Mouse (Mus musculus) forelimb bud, embryonic 11.5 days (tissue): ENCODE results near the gene Hic1.
A peak's percentile ranks its signal among the peaks of the same experiment; 100 is the strongest.
"Not testable (repeated sequence)": the region's sequence is repeated elsewhere in the genome, so short reads cannot be mapped to it uniquely, and the experiment has no call there.

Experiments
- DNase-seq: peaks from one replicate; pipeline ENCODE4 v3.0.0-alpha.2; 2012; ENCODE audit warnings: low read depth, low spot score

The Hic1 gene

DNA sequence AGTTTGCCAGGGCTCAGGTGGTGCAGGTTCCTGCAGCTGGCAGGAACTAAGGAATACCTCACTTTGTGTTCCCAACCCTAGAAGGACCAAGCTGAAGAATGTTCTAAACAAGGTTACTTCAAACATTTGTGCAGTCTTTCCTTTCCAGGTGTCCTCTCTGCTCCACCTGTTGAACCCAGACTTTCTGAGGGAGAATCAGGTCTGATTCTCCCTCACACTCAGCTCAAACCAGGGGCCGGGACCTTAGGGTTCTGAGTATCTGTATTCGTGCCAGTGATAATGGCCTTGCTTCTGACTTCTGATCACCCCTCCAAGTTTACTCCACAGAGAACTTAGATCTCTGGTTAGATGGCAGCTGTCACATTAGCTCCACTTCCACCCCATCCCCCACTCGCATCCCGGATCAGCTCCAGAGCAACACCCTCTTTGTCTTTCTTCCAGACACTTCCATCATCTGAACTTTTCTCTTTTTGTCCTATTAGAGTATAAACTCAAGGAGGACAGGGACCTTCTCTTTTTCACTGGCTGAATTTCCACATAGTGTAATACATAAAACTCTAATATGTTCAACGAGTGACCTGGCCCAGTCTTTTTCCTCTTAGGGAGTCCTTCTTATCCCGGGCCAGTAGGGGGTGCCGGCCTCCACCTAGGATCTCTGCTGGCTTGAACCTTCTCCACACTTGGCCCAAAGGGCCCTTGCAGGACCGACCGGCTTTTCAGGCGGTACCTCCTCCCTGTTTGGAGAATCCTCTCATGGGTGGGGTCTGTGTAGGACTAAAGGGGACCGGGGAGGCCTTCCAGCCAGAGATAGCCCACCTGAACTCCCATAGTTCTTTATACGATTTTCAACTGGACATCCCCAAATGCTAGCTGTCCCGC lies 23.3 kb upstream of the Hic1 start:
- peak; percentile 74 for DNase-seq

DNA sequence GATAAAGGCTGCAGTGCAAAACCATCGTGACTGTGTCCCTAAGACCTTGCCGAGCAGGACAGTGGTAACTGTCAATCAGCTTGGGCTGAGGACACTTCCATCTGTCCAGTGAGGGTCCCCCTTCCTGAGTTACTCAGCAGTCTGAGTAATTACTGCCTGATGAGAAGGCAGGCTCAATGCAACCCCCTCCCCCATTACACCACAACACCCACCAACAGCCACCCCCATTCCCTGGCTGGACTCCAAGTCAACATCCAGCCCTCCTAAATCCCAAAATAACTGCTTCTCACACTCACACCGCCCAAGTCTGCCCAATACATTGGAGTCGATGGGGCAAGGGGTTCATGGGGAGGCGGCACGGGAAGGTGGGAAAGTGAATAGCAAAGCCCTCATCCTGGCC lies 22.5 kb upstream of the Hic1 start:
- DNase-seq: no peak

DNA sequence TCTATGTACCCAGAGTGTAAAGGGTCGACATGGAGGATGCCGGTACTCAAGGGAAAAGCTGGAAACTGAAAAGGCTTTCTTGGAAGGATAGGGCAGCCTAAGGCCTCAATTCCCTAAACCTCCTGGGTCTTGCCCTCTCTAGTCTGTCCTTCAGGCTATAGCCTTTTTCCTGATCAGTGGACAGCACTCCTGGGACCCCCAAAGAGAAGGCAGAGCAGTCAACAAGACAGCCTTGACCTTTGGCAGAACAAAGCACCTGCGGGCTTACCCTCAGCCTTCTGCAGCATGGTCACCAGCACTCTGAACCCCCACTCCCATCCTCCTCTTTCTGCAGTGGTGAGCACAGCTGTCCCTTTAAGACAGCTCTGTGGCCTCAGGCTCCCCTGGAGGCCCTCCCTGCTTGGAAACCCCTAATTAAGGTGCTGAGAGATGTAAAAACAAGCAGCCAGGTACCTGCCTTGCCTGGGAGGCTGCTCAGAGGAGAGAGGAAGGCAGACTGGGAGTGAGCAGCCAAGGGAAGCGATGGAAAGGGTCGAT lies 21.7 kb upstream of the Hic1 start, which contains the start of gene Dph1:
Gene Dph1 (minus strand): TSS at position 337 of the 537 bp plus-strand sequence.
- no peak for DNase-seq

DNA sequence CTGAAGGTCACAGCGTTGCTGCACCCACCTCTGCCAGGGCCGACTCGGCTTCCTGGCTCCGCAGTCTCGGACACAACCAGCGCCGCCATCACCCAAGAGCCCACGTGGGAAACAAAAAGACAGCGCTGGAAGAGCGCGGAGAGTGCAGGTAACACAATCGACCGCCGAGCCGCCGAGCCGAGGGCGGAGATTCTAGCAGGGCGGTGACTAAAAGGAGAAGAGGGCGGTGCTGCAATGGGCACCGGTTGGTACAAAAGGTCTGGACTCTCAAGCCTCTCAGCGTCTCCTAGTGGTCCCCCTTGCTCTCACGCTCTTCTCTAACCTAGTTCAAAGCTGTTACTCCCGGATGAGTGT lies 21.0 kb upstream of the Hic1 start:
- DNase-seq: peak; percentile 86

DNA sequence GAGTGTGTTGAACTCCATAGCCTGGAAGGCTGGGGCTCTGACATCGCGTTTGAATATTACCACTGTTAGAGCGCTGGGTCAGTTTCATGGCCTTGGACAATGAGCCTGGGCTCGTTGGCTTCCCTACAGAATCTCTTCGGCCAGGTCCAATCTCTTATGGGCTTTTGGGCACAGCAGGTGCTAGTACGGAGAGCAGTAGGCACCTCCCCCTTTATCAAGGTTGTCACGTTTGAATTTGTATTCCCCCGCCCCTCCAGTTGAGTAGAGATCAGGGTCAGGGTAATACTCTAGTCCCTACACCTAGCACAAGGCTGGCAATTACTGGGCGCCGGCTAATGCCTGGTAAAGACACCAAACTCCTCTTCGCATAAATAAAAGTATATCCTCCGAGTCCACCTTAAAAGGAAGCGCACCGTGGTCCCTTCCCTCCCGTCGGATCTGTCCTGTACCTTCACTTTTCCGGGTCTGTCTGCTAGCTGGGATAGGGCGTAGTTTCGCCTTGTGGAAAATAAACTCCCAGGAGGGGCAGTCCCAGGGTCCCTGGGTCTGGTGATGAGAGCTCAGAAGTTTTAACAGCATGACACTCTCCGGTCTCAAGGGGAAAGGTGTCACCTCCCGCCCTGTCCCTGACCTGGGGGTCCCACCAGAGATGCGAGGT lies 20.5 kb upstream of the Hic1 start:
- no peak for DNase-seq

DNA sequence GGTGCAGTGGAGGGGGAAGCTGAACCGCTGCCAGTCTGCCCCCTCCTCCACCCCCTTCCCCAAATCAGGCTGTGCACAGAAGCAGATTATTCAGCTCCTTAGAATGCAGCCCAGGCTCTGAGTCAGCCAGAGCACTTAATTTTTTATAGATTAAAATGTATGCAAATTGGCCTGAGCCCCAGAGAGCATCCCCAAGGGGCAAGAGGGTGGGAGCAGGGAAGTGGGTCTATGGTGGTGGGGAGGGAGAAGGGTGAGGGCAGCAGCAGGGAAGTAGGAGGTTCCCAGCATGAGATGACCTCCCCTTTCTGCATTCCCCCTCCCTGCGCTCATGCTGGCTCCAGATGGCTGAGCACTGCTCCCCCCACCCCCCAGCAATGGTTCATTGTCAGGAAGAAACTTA lies 15.7 kb upstream of the Hic1 start:
- DNase-seq: no peak

DNA sequence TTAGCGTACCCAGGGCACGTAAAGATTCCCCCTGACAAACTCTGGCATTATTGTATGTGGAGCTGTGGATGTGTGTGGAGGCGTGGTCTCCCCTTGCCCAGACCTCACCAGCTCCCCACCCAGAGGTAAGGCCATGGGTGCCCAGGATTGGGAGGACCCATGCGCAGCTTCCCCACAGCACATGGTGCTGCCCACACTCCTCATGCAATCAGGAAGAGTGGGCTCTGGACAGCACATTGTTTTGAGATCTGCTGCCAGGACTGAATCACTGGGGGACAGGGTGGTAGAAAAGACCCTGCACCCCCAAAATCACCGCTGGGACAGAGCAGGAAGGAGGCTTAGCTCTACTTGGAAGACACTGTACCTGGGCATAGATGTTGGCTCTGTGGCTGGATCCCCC lies 15.3 kb upstream of the Hic1 start:
- no peak for DNase-seq

DNA sequence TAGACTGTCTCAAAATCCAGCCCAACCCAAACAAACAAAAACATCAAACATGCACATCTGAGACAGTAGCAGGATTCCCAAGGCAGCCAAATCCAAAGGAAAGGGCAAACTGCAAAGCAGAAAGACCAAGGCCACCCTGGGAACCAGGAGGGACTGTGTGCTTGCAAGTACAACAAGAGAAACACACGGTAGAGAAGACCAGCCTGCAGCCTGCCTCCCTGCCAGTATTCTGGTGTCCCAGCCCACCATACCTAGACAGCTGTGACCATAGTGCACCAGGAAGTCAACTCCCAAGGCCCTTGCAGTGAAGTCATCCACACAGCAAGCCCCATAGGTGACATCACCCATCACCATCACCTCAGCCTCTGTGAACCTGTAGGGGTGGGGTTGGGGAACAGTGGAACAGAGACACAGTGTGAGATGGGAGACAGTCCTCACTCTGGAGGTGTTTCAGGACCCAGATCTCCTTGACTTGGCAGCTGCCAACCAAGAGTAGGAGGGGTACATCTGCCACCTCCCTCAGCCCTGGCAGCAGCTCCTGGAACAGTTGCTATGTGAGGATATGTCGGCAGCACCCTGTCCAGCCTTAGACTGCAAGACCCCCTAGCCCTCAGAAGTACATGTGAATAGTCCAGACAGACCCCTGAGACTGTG lies 14.7 kb upstream of the Hic1 start:
- no peak for DNase-seq

DNA sequence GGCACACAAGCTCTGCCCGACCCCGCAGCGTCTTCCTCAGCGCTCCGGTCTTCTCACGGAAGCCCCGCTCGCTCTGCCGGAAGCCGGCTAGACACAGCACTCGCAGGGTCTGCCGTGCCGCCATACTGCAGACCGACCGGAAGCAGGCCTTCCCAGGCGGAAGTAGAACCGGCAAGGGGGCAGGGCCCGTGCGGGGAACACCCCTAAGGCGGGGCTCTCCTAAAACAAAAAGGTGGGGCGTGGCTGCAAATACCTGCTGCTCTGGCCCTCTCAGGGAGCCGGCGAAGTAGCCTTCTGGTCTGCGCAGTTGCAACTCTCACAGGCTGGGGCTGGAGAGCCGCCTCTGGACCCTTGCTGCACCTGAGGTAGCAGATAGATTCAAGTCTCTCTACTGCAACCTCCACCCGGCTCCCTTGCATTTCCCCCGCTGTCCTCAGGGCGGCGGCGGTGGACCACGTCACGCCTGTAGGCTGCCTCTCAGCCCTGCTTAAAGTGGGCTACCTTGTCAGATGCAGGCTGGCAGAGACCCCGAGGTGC lies 9.4 kb upstream of the Hic1 start, which contains the start of gene Ovca2:
Gene Ovca2 (minus strand): TSS at position 164 of the 537 bp plus-strand sequence.
- peak; percentile 92 for DNase-seq

DNA sequence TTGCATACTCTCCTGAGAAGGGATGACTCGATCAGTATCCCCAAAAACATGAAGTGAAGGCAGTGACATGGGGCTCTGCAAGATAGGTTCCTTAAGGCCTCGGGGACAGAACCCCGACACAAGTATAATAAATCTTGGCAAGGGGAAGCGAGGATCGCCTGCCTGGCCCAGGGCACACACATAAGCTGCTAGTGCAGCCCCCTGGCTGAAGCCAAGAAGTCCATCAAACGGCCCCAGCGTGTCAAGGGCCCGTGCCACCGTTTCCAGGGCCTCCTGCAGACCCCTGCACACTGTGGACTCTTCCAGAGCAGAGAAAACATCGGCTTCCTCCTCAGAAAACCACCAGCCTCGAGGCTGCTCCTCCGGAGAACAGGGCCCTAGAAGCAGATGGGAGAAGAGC lies 8.7 kb upstream of the Hic1 start:
- no peak for DNase-seq

DNA sequence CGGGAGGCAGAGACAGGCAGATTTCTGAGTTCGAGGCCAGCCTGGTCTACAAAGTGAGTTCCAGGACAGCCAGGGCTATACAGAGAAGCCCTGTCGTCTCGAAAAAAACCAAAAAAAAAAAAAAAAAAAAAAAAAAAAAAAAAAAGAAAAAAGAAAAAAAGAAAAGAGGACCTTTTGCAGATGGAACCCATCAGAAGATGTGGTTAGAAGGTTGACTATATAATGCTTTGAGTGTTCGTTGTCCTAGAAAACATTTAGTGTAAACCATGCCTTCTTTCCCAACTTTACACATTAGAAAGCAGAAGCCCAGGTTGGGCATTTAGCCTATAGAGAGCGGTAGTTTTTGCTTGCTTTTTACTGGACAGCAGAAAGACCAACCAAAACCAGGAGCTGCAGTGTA lies 5.3 kb upstream of the Hic1 start:
- not testable (repeated sequence) for DNase-seq

DNA sequence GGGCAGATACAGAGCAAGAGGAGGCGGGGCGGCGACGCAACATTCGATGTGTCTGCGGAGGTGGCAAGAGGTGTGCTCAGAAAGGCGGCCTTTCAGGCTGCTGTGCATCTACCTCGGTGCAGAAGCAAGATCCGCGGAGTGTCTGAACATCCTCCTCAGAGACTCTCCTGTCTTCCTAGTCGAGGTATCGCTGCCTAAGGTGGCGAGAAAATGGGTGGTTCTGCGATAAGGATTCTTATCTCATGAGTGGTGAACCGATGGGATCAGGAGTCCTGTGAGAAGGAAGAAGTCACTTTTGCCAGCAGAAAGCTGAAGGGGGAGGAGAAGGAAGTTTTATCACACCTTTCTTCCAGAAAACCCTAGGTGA lies 4.5 kb upstream of the Hic1 start:
- no peak for DNase-seq

DNA sequence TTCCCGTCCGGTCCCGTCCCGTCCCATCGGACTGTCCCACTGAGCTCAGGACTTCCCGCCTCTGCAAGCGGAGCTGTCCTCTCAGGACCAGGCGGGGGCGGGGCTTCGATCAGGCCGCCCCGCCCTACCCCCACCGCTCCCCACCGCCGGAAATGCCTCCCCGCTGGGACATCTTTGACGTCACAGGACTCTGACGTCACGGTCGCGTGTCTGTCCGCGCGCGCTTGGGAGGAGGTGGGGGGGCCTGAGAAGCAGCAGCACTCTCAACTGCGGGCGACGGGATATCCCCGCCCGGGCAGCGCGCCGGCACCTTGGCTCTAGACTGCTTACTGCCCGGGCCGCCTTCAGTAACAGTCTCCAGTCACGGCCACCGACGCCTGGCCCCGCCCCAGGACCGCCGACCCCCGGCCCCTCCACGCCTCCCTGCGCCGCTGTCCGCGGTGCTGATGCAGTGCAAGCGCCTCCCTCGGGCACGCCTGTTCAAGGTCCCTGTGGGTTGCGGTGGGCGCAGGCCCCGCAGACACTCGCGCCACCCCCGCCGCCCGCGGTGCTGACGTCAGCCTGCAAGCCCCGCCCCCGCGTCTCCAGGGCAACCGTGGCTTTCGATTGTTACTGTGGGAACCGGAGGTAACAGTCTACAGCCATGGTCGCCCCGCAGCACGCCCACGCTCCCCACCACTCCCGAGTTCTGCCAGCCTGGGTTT lies 3.9 kb upstream of the Hic1 start:
- peak; percentile 84 for DNase-seq

DNA sequence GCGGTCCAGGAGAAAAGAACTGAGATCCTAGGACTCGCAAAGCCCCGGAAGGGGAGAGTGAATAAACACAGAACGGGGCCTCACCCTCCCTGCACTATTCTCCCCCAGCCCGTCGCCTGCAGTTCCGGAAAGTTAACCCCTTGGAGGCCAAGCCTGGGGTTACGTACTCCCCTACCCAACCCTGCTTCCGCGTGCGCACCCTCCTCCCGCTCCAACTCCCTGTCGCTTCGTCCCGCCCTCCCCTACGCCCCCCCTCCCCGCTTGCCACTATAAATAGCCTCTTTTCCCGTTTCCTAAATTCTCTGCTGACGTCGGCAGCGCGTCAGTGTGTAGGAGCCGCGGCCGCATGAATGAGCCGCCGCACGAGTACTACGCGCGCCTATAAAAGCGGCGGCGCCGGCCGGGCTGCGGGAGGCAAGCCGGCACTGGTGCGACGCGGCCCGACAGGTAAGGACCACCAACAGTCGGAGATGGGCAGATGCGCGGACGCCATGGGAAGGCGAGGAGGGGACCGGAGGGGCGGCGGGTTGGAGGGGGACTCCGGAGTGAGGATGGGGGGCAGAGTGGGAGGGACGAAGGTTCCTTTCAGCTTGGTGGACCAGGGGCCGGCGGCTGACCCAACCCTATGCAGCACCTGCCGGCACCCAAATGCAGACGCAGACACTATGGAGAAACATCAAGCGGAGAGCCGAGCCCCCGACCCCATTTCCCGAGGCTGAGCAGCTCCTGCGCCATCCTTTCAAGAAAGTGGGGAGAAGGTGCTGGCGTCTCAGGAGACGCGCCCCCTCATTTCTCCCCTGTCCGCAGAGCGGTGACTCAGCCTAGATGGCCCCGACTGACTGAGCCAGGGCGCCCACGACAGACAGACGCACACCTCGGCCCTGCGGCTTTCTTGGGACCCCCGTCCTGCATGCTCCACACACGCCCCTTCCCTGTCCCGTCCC lies 3.1 kb upstream of the Hic1 start:
- DNase-seq: no peak

DNA sequence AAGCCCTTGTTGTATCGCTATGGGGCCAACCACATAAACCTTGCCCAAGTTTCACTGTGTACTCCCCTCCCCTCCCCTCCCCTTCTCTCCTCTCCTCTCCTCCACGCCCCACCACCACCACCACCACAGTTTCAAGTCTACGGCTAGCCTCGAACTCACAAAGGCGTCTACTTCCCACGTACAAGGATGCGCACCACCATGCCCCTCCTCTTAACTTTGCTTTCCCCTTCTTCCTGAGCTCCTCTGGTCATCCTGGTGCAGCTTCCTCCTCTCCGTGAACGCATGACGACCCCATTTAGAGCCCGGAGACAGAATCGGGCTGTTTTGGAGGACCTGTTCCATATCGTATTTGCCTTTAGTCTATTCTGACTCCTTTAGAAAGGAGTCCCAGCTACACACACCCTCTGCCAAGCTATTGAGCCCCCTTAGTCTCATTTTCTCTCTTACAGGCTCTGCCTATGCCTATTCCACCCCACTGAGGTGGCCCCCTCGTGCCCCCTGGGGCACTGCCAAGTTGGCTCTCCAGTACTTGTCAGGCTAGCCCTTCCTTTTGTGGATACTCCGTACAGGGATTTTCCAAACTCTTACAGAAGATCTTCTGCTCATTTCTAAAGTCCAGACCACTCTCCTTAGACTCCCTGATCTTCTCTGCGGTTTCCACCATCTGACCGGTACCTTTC lies 2.0 kb upstream of the Hic1 start:
- no peak for DNase-seq

DNA sequence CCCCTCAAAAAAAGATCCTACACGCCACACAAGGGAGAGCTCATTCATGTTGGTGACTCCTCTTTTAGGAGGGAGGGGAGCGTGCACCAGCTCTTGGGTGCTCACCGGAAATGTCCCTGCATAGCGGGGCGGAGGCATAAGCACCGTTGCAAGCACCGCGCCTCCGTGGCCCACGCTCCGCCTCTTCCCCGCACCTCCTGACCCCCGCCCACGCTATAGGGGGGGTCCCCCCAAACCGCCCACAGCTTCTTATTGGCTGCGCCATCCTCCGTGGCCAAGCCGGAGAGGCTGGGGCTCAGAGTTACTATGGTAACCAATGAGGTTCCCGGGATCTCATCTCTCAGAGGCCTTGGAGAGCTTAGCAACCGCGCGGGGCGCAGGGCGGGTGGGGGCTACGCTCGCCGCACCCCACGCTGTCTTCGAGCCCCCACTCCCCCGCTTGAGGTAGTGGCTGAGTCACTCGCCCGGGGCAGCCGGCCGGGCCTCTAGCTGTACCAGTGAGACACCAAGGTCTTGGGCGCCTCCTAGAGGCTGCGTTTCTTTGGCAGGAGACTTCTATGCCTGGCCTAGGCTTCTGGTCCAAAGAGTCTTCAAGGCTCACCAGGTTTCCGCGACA lies 925 bp upstream of the Hic1 start:
- DNase-seq: peak; percentile 88

DNA sequence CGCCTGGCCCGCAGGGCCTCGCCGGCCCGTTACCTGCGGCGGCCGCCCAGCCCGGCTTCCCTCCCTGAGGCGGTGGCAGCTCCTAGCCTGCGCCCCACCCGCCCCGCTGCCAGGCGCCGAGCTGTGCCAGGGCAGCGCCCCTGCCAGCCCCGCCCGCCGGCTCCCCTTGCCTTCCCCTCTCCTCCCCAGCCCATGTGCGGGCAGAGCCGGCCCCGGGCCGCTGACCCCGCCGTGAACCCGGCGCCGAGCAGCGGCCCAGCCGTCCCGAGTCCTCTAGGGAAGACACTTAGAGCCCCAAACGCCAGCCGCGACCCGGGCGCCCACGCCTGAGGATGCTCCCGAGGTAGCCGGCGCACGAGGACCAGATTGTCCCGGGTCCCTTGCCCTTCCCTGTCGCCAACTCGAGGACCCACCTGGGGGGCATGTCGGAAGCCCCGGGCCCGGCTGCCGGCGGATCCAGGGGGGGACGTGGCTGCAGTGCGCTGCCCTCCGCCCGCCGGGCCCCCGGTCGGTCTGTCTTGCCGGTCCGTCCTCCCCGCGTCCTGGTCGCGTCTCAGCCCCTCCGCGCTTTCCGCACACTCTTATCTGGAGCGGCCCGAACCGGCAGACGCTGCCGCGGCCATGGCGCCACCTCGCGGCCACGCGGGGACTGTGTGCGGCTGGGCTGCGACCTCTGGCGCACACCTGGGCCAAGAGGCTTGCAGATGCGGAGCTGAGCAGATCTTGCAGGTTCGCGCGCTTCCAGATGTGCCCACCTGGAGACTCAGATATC lies 543 bp downstream of the Hic1 start:
- peak; percentile 82 for DNase-seq
